Mouse (Mus musculus) embryonic facial prominence, embryonic 14.5 days (tissue): ENCODE measurements around the gene Rps16. TPM values are rescaled to one million over a fixed set of nuclear protein-coding genes. Genes with fewer than 3 reads are reported as not detected.

Experiments
- ATAC-seq: fragments of 200-750 bp; cut with Nextera tagmentation; 2 replicates; pipeline ENCODE4 v1.8.0; 2017; ENCODE audit warnings: low read depth, moderate number of reproducible peaks, moderate TSS enrichment
- DNase-seq: peaks from one replicate; pipeline ENCODE4 v3.0.0-alpha.2; 2015; ENCODE audit warnings: low spot score
- H3K27ac ChIP-seq: fragments of 300-500 bp; sonication (generic); replicated peaks from 2 replicates; pipeline ENCODE4 v1.5.1; 2014; ENCODE audit warnings: low read depth, mild to moderate bottlenecking, low read length, moderate library complexity
- H3K27me3 ChIP-seq: fragments of 300-500 bp; sonication (generic); replicated peaks from 2 replicates; pipeline ENCODE4 v1.6.1; 2014; ENCODE audit warnings: low read length; ENCODE audit not compliant: control insufficient read depth, insufficient read depth
- H3K36me3 ChIP-seq: fragments of 300-500 bp; sonication (generic); 2 replicates; pipeline ENCODE4 v1.6.1; 2014; ENCODE audit warnings: low read length, mixed read lengths; ENCODE audit not compliant: control insufficient read depth, insufficient read depth
- H3K4me1 ChIP-seq: fragments of 300-500 bp; sonication (generic); 2 replicates; pipeline ENCODE4 v1.6.1; 2014; ENCODE audit warnings: antibody characterized with exemption, low read length; ENCODE audit not compliant: control insufficient read depth, insufficient read depth
- H3K4me2 ChIP-seq: fragments of 300-500 bp; sonication (generic); 2 replicates; pipeline ENCODE4 v1.6.1; 2014; ENCODE audit warnings: low read depth, mild to moderate bottlenecking, low read length, moderate library complexity, mixed read lengths
- H3K4me3 ChIP-seq: fragments of 300-500 bp; sonication (generic); 2 replicates; pipeline ENCODE4 v1.5.1; 2014; ENCODE audit warnings: low read depth, mild to moderate bottlenecking, low read length
- H3K9ac ChIP-seq: fragments of 300-500 bp; sonication (generic); 2 replicates; pipeline ENCODE4 v1.6.1; 2014; ENCODE audit warnings: low read depth, mild to moderate bottlenecking, low read length, moderate library complexity, mixed read lengths
- H3K9me3 ChIP-seq: fragments of 300-500 bp; sonication (generic); 2 replicates; pipeline ENCODE4 v1.6.1; 2016; ENCODE audit warnings: low read length; ENCODE audit not compliant: control insufficient read depth
- WGBS: fragments of 180-500 bp; shearing (Covaris S2); extraction: QIAGEN DNeasy Blood & Tissue Kit; methylation state at CpG from one replicate; pipeline ENCODE4 v1.1.7; 2014; 5-methylcytosine and 5-hydroxymethylcytosine counted together
- polyA plus RNA-seq: library from polyadenylated mRNA; unstranded; fragments of >200 nt; fragmentation: Nextera tagmentation; extraction: Ambion mirVana; gene quantifications from 2 replicates; pipeline ENCODE4 v1.2.1, GENCODE M21; 2014

The Rps16 gene
- polyA plus RNA-seq, 1 experiment from 2014 or later: 1,252 TPM

DNA sequence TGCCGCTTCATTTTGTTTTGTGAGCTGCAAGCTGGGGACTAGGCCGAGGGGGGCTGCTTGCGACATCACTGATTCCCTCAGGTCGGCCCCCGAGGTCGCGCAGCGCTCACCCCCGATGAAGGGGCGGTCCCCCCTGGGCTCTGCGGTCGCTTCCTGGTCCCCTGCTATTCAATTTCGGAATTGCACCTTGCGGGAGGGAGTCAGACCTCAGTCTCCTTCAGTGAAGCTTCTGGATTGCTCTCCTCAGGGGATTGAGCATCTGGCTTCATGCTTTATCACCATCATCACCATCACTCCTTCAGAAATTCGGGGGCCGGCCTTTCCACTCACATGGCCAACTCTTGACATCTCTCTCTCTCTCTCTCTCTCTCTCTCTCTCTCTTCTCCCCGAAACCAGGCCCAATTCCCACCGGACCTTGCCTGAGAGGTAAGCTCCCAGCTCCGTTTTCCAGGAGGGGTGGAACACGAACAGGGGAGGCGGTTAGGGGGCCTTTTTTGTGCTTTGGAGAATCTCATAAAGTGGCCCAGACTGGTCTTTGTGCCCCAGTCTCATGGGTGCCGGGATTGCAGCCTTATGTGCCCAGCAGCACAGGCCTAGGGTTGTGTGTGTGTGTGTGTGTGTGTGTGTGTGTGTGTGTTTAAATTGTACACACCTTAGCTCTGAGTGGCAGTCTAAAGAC, 43.0 kb downstream of the Rps16 start:
- peaks cover 58% of the 10 kb centered on the region for H3K36me3 ChIP-seq
- H3K27ac ChIP-seq: peak overlapping the region; percentile 84
- peak overlapping the region; percentile 92 for H3K4me2 ChIP-seq
- peaks cover 8% of the 10 kb centered on the region for H3K4me1 ChIP-seq
- DNase-seq (no peak), ATAC-seq (no peak)
- no peaks in the 10 kb centered on the region for H3K27me3 ChIP-seq
- H3K9me3 ChIP-seq: no peaks in the 10 kb centered on the region
- peak overlapping the region; percentile 88 for H3K9ac ChIP-seq
- WGBS: 4% methylated on average over 21 of the region's 22 CpGs
- H3K4me3 ChIP-seq: peak overlapping the region; percentile 94

DNA sequence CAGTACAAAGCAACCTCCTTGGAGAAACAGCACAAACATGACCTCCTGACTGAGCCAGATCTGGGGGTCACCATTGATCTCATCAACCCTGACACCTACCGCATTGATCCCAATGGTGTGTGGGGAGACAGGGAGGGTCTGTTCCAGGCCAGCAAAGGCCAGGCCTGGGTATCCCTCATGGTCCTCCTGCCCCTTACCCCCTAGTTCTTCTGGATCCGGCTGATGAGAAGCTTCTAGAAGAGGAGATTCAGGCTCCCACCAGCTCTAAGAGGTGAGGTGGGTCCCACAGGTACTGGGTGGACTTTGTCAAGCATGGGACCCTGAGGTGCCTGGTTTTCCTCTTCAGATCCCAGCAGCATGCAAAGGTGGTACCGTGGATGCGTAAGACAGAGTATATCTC, 45.0 kb downstream of the Rps16 start:
- no peak for DNase-seq

DNA sequence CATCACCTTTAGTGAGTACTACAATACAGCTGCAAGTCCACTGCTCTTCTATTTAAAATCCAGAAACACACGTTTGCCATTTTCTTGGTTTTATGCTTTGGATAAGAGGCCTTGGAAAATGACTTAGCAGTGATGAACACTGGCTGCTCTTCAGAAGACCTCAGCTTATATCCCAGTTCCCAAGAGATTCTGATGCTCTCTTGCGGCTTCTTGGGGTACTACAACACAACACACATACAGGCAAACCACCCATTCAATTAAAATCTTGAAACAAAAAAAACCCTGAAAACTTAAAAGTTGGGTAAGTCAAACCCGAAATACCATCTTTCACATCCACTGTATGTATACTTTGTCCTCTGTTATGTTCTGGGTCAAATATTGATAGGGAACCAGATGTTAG, 47.5 kb downstream of the Rps16 start:
- Histone ChIP-seq H3K9me3 (no peaks in the 10 kb centered on the region), H3K36me3 (peaks cover 78% of the 10 kb centered on the region), H3K4me1 (0 out of 2 replicates have a peak, but pooled peaks cover 3% of the 10 kb centered on the region), H3K27me3 (no peaks in the 10 kb centered on the region), H3K4me3 (no peak overlapping the region), H3K4me2 (no peak overlapping the region), H3K27ac (no peak overlapping the region), H3K9ac (no peak overlapping the region)
- WGBS: 73% methylated on average over 3 of the region's 3 CpGs
- ATAC-seq (no peak), DNase-seq (peak; percentile 52)

More for the DNA sequence above, 45.0 kb downstream of the Rps16 start:
- Histone ChIP-seq H3K36me3 (peaks cover 58% of the 10 kb centered on the region), H3K27ac (no peak overlapping the region), H3K4me3 (no peak overlapping the region), H3K4me2 (no peak overlapping the region), H3K9ac (no peak overlapping the region), H3K9me3 (no peaks in the 10 kb centered on the region), H3K27me3 (no peaks in the 10 kb centered on the region), H3K4me1 (peaks cover 8% of the 10 kb centered on the region)
- no peak for ATAC-seq
- WGBS: 93% methylated on average over 4 of the region's 4 CpGs

DNA sequence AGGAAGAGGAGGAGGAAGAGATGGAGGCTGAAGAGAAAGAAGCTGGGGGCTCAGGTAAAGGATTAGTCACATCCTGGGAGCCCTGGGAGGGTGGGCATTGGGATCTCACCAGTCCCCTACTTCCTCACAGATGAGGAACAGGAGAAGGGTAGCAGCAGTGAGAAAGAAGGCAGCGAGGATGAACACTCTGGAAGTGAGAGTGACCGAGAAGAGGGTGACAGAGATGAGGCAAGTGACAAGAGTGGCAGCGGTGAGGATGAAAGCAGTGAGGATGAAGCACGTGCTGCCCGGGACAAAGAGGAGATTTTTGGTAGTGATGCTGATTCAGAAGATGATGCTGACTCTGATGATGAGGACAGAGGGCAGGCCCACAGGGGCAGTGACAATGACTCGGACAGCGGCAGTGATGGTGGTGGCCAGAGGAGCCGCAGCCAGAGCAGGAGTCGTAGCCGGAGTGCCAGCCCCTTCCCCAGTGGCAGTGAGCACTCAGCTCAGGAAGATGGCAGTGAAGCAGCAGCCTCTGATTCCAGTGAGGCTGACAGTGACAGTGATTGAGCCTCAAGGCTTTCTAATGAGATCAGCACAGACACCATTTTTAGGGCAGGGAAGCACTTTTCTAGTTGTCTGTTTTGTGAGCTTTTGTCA, 48.4 kb downstream of the Rps16 start:
- no peak for ATAC-seq
- H3K27ac ChIP-seq: no peak overlapping the region
- WGBS: 89% methylated on average over 10 of the region's 10 CpGs
- no peak overlapping the region for H3K4me2 ChIP-seq
- H3K9me3 ChIP-seq: no peaks in the 10 kb centered on the region
- peaks cover 86% of the 10 kb centered on the region for H3K36me3 ChIP-seq
- DNase-seq: no peak
- no peaks in the 10 kb centered on the region for H3K27me3 ChIP-seq
- no peaks in the 10 kb centered on the region for H3K4me1 ChIP-seq
- H3K4me3 ChIP-seq: no peak overlapping the region
- no peak overlapping the region for H3K9ac ChIP-seq

DNA sequence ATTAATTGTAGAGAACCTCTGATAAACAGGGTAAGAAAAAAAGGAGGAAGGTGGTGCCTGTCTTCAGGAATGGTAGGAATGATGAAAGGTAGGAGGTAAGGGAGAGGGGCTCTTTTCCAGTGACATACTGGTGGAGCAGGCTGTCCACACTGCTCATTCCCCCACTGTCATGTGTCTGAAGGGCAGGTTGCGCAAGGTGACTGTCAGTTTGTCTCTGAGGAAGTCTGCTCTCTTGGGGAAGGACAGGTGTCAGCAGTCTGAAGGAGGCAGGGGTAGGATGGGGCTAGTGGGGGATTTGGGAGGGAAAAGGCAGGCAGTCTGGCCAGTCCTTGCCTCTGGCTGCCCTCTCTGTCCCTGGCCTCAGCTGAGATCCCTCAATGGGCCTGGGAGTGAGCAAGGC, 50.6 kb downstream of the Rps16 start:
- no peak overlapping the region for H3K27ac ChIP-seq
- no peak for ATAC-seq
- H3K36me3 ChIP-seq: peaks cover 98% of the 10 kb centered on the region
- 85% methylated on average over 1 of the region's 1 CpGs for WGBS
- no peaks in the 10 kb centered on the region for H3K27me3 ChIP-seq
- no peak overlapping the region for H3K4me3 ChIP-seq
- no peak overlapping the region for H3K9ac ChIP-seq
- H3K4me1 ChIP-seq: no peaks in the 10 kb centered on the region
- H3K4me2 ChIP-seq: no peak overlapping the region
- H3K9me3 ChIP-seq: no peaks in the 10 kb centered on the region
- no peak for DNase-seq

DNA sequence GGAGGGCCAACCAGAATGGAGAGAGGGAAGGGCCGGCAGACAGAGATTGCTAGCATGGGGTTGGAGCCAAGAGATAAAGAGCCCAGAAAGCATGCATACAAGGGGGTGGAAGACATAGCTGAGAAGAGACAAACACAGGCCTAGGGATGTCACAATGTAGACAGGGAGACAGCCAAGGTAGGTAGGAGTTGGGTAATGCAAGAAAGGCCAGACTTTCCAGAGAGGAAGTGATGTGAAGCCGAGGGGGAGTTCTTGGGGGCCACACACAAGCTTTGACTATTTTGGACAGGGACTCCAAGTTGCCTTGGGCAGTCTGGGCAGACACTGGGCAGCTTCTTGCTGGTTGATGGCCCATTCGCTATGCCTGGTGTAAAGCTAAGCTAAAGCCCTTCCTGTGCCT, 51.5 kb downstream of the Rps16 start:
- 78% methylated on average over 3 of the region's 3 CpGs for WGBS
- Histone ChIP-seq H3K4me3 (no peak overlapping the region), H3K9ac (no peak overlapping the region), H3K4me1 (no peaks in the 10 kb centered on the region), H3K9me3 (no peaks in the 10 kb centered on the region), H3K4me2 (no peak overlapping the region), H3K36me3 (peaks cover 98% of the 10 kb centered on the region), H3K27me3 (no peaks in the 10 kb centered on the region), H3K27ac (no peak overlapping the region)
- DNase-seq: no peak
- no peak for ATAC-seq

Other genes starting within 250 kb of the Rps16 start
- 0.01 TPM in 1 of 2 replicates, not detected in the other for gene 9530053A07Rik, start 221.2 kb upstream of the Rps16 start, polyA plus RNA-seq
- gene Fbl, start 180.9 kb upstream of the Rps16 start, polyA plus RNA-seq: 42.4 and 46.5 TPM in 2 replicates
- gene Dyrk1b, start 171.2 kb upstream of the Rps16 start, polyA plus RNA-seq: 12.2 and 13.5 TPM in 2 replicates
- gene Eid2, start 82.8 kb upstream of the Rps16 start, polyA plus RNA-seq: 4.9 and 6.3 TPM in 2 replicates
- gene Eid2b, start 72.9 kb upstream of the Rps16 start, polyA plus RNA-seq: 13.4 TPM in 2 replicates
- 0.42 TPM in 1 of 2 replicates, not detected in the other for gene Selenov, start 59.5 kb upstream of the Rps16 start, polyA plus RNA-seq
- 0.90 and 2.1 TPM in 2 replicates for gene Dll3, start 48.4 kb upstream of the Rps16 start, polyA plus RNA-seq
- 124 and 134 TPM in 2 replicates for gene Timm50, start 38.6 kb upstream of the Rps16 start, polyA plus RNA-seq
- gene Supt5, start 11.9 kb upstream of the Rps16 start, polyA plus RNA-seq: 70.5 and 82.3 TPM in 2 replicates
- 41.1 and 51.3 TPM in 2 replicates for gene Plekhg2, start 21.9 kb downstream of the Rps16 start, polyA plus RNA-seq
- 13.5 and 14.4 TPM in 2 replicates for gene Zfp36, start 29.6 kb downstream of the Rps16 start, polyA plus RNA-seq
- 44.1 and 48.2 TPM in 2 replicates for gene Med29, start 42.1 kb downstream of the Rps16 start, polyA plus RNA-seq
- 52.1 and 54.1 TPM in 2 replicates for gene Paf1, start 42.3 kb downstream of the Rps16 start, polyA plus RNA-seq
- 14.7 and 20.4 TPM in 2 replicates for gene Gmfg, start 86.8 kb downstream of the Rps16 start, polyA plus RNA-seq
- gene Lrfn1, start 101.3 kb downstream of the Rps16 start, polyA plus RNA-seq: 4.0 and 6.7 TPM in 2 replicates
- gene Ifnl2, start 159.8 kb downstream of the Rps16 start, polyA plus RNA-seq: not detected in 2 replicates
- not detected in 2 replicates for gene Ifnl3, start 172.2 kb downstream of the Rps16 start, polyA plus RNA-seq
- not detected in 2 replicates for gene Sycn, start 190.2 kb downstream of the Rps16 start, polyA plus RNA-seq
- gene Nccrp1, start 196.6 kb downstream of the Rps16 start, polyA plus RNA-seq: 0.17 and 0.43 TPM in 2 replicates
- 31.5 and 33.8 TPM in 2 replicates for gene Samd4b, start 247.5 kb downstream of the Rps16 start, polyA plus RNA-seq
- gene Pak4, start 247.5 kb downstream of the Rps16 start, polyA plus RNA-seq: 20.7 and 23.5 TPM in 2 replicates